Mouse (Mus musculus) midbrain, embryonic 16.5 days (tissue): ENCODE measurements around the gene Lce1h. TPM values are rescaled to one million over a fixed set of nuclear protein-coding genes. Genes with fewer than 3 reads are reported as not detected.

Experiments used
- ATAC-seq: fragments of 200-750 bp; cut with Nextera tagmentation; 2 replicates; pipeline ENCODE4 v1.8.0; 2017; ENCODE audit warnings: moderate TSS enrichment
- H3K27ac ChIP-seq: fragments of 300-500 bp; sonication (generic); 2 replicates; pipeline ENCODE4 v1.5.1; 2014; ENCODE audit warnings: mild to moderate bottlenecking, low read length, mixed read lengths
- H3K27me3 ChIP-seq: fragments of 300-500 bp; sonication (generic); 2 replicates; pipeline ENCODE4 v1.6.1; 2014; ENCODE audit warnings: low read depth, low read length, mixed read lengths; ENCODE audit not compliant: control insufficient read depth, insufficient read depth
- H3K36me3 ChIP-seq: fragments of 300-500 bp; sonication (generic); 2 replicates; pipeline ENCODE4 v1.6.1; 2014; ENCODE audit warnings: mild to moderate bottlenecking, low read length, moderate library complexity, mixed read lengths; ENCODE audit not compliant: control insufficient read depth, insufficient read depth
- H3K4me1 ChIP-seq: fragments of 300-500 bp; sonication (generic); 2 replicates; pipeline ENCODE4 v1.6.1; 2014; ENCODE audit warnings: mild to moderate bottlenecking, low read length, mixed read lengths; ENCODE audit not compliant: control insufficient read depth, insufficient read depth
- H3K4me2 ChIP-seq: fragments of 300-500 bp; sonication (generic); 2 replicates; pipeline ENCODE4 v1.6.1; 2014; ENCODE audit warnings: mild to moderate bottlenecking, low read length, mixed read lengths
- H3K4me3 ChIP-seq: fragments of 300-500 bp; sonication (generic); 2 replicates; pipeline ENCODE4 v1.5.1; 2014; ENCODE audit warnings: low read depth, mild to moderate bottlenecking, low read length, moderate library complexity, mixed read lengths
- H3K9ac ChIP-seq: fragments of 300-500 bp; sonication (generic); 2 replicates; pipeline ENCODE4 v1.6.1; 2014; ENCODE audit warnings: low read depth, low read length, mixed read lengths
- H3K9me3 ChIP-seq: fragments of 300-500 bp; sonication (generic); replicated peaks from 2 replicates; pipeline ENCODE4 v1.6.1; 2014; ENCODE audit warnings: mild to moderate bottlenecking, low read length, mixed read lengths; ENCODE audit not compliant: control insufficient read depth, poor library complexity, severe bottlenecking
- WGBS: fragments of 180-500 bp; shearing (Covaris S2); extraction: QIAGEN DNeasy Blood & Tissue Kit; methylation state at CpG from one replicate; pipeline ENCODE4 v1.1.7; 2014; 5-methylcytosine and 5-hydroxymethylcytosine counted together
- polyA plus RNA-seq: library from polyadenylated mRNA; unstranded; fragments of >200 nt; fragmentation: Nextera tagmentation; extraction: Ambion mirVana; gene quantifications from 2 replicates; pipeline ENCODE4 v1.2.1, GENCODE M21; 2015

Gene Lce1h
- not detected in 2 replicates for polyA plus RNA-seq

- no peak within 1 kb of the TSS for H3K27ac ChIP-seq
- H3K4me2 ChIP-seq, result no peak within 1 kb of the TSS
- no peak for ATAC-seq
- no peaks in the 10 kb centered on the region for H3K9me3 ChIP-seq
- no peaks in the 10 kb centered on the region for H3K4me1 ChIP-seq
- no peaks in the 10 kb centered on the region for H3K36me3 ChIP-seq
- WGBS, result 95% methylated on average over 1 of the region's 1 CpGs
- H3K9ac ChIP-seq, result no peak within 1 kb of the TSS
- H3K27me3 ChIP-seq, result no peaks in the 10 kb centered on the region
- H3K4me3 ChIP-seq, result no peak within 1 kb of the TSS
These were observed at the start of gene Lce1h for GRCm38 (mm10) chr3:92764965-92765364. TSS of gene Lce1h (minus strand) at chr3:92765065.

DNA sequence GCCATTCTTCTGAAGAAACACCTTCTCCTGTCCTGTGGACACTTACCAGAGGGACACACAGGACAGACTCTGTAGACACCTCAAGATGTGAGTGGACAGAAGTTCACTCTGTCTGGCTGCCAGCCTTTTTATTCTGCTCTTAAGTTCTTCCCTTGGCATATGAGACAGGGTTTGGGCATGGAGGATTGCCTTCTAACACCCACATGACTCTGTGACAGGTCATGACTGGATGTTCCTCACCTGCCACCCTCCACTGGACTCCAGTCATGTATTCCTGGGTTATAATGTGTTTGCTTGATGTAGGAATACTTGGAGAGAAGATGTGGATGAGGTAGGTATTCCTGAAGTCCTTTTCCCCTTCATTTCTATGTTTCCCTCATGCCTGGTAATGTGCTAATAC lies 42.9 kb upstream of the Lce1h start, which contains the start of gene Lce1k:
Lce1k (minus strand) TSS at position 101 of the 400 bp plus-strand sequence.
- no peak for ATAC-seq
- H3K9me3 ChIP-seq, result no peaks in the 10 kb centered on the region
- H3K4me3 ChIP-seq, result no peak within 1 kb of the TSS
- H3K4me1 ChIP-seq, result no peaks in the 10 kb centered on the region
- H3K27ac ChIP-seq, result no peak within 1 kb of the TSS
- no peak within 1 kb of the TSS for H3K4me2 ChIP-seq
- H3K9ac ChIP-seq, result no peak within 1 kb of the TSS
- no peaks in the 10 kb centered on the region for H3K27me3 ChIP-seq
- no peaks in the 10 kb centered on the region for H3K36me3 ChIP-seq

DNA sequence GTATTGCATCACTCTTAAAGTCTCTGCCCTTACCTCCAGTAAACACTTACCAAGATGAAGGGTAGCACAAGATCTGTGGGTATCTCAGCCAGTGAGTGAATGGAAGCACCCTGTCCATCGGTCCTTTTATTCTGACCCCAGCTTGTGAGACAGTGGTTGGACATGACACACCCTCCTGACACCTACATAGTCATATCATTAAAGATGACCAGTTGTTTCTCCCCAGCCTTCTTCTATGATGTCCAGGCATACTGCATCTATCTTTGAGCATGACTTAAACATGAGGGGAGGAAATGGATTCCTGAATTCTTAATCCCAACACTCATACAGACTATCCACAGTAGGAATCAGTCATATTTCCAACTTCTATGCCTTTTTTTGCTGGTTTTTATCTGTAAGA lies 25.5 kb upstream of the Lce1h start, which contains the start of gene Lce1j:
Lce1j (minus strand) TSS at position 101 of the 400 bp plus-strand sequence.
- Histone ChIP-seq H3K27me3 (no peaks in the 10 kb centered on the region), H3K4me3 (no peak within 1 kb of the TSS), H3K9ac (no peak within 1 kb of the TSS), H3K36me3 (no peaks in the 10 kb centered on the region), H3K27ac (no peak within 1 kb of the TSS), H3K4me2 (no peak within 1 kb of the TSS), H3K9me3 (no peaks in the 10 kb centered on the region), H3K4me1 (no peaks in the 10 kb centered on the region)
- ATAC-seq, result no peak
- 92% methylated on average over 1 of the region's 1 CpGs for WGBS

- no peaks in the 10 kb centered on the region for H3K4me1 ChIP-seq
These were observed 13.9 kb upstream of the Lce1h start, which contains the start of gene Lce1i for GRCm38 (mm10) chr3:92778799-92779198. TSS of gene Lce1i (minus strand) at chr3:92778899.

GRCm38 (mm10) chr3:92771573-92771972 lies 6.7 kb upstream of the Lce1h start:
- Histone ChIP-seq H3K4me3 (no peak overlapping the region), H3K27ac (no peak overlapping the region), H3K9ac (no peak overlapping the region), H3K36me3 (no peaks in the 10 kb centered on the region), H3K4me2 (no peak overlapping the region), H3K9me3 (no peaks in the 10 kb centered on the region), H3K27me3 (no peaks in the 10 kb centered on the region), H3K4me1 (no peaks in the 10 kb centered on the region)
- no peak for ATAC-seq
- 23% methylated on average over 3 of the region's 3 CpGs for WGBS

More at GRCm38 (mm10) chr3:92778799-92779198, 13.9 kb upstream of the Lce1h start, which contains the start of gene Lce1i:
- H3K9me3 ChIP-seq, result no peaks in the 10 kb centered on the region
- H3K4me3 ChIP-seq, result no peak within 1 kb of the TSS
- WGBS, result 83% methylated on average over 1 of the region's 1 CpGs
- no peak within 1 kb of the TSS for H3K4me2 ChIP-seq
- no peak for ATAC-seq
- H3K27me3 ChIP-seq, result no peaks in the 10 kb centered on the region
- H3K27ac ChIP-seq, result no peak within 1 kb of the TSS
- no peak within 1 kb of the TSS for H3K9ac ChIP-seq
- no peaks in the 10 kb centered on the region for H3K36me3 ChIP-seq

DNA sequence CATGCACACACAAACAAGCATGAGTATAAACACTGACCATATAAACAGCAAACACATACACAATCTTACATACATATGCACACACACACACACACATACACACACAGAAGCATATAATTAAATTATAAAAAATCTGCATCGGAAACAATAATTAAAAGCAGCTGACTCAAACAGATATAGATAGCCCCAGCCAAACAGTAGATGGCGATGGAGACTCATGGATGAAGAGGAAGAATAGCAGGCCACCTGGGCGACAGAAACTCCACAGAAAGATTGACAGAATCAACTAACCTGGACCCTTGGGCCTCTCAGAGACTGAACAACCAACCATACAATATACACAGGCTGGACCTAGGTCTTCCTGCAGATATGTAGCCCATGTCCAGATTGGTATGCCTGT lies 11.7 kb downstream of the Lce1h start:
- Histone ChIP-seq H3K9ac (no peak overlapping the region), H3K27ac (no peak overlapping the region), H3K4me3 (no peak overlapping the region), H3K4me2 (no peak overlapping the region), H3K9me3 (no peaks in the 10 kb centered on the region), H3K27me3 (no peaks in the 10 kb centered on the region), H3K4me1 (no peaks in the 10 kb centered on the region), H3K36me3 (no peaks in the 10 kb centered on the region)
- 39% methylated on average over 3 of the region's 3 CpGs for WGBS
- no peak for ATAC-seq

- H3K4me1 ChIP-seq, result no peaks in the 10 kb centered on the region
- H3K9ac ChIP-seq, result no peak within 1 kb of the TSS
- ATAC-seq, result no peak
- H3K4me2 ChIP-seq, result no peak within 1 kb of the TSS
- 87% methylated on average over 1 of the region's 1 CpGs for WGBS
- H3K27me3 ChIP-seq, result no peaks in the 10 kb centered on the region
- no peaks in the 10 kb centered on the region for H3K36me3 ChIP-seq
- H3K9me3 ChIP-seq, result no peaks in the 10 kb centered on the region
- H3K27ac ChIP-seq, result no peak within 1 kb of the TSS
- no peak within 1 kb of the TSS for H3K4me3 ChIP-seq
These were observed 12.6 kb downstream of the Lce1h start, which contains the start of gene Lce1g for GRCm38 (mm10) chr3:92752238-92752637. TSS of gene Lce1g (minus strand) at chr3:92752338.

- H3K9me3 ChIP-seq, result no peaks in the 10 kb centered on the region
- no peak for ATAC-seq
- H3K4me3 ChIP-seq, result no peak within 1 kb of the TSS
- WGBS, result 72% methylated on average over 1 of the region's 1 CpGs
- no peak within 1 kb of the TSS for H3K4me2 ChIP-seq
- H3K36me3 ChIP-seq, result no peaks in the 10 kb centered on the region
- H3K9ac ChIP-seq, result no peak within 1 kb of the TSS
- no peaks in the 10 kb centered on the region for H3K4me1 ChIP-seq
- no peak within 1 kb of the TSS for H3K27ac ChIP-seq
- no peaks in the 10 kb centered on the region for H3K27me3 ChIP-seq
These were observed 25.9 kb downstream of the Lce1h start, which contains the start of gene Gm38119 for GRCm38 (mm10) chr3:92738996-92739395. TSS of gene Gm38119 (minus strand) at chr3:92739096.

DNA sequence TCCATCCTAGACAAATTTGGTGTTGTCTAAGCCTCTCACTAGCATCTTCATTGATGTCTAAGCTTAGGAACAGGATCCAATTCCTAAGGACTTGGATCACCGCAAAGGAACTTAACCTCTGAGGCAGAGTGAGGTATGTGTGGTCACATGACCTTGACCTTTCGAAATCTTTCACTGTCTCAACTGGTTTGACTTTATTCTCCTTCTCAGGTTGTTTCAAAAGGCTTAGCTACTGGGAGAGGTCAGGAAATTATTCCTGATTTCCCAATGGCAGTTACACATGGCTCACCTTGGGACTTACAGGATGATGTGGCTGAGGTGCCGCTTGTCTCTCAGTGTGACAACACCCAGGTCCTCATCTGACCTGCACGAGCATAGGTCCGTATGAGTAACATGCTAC lies 42.2 kb downstream of the Lce1h start:
- Histone ChIP-seq H3K27me3 (no peaks in the 10 kb centered on the region), H3K4me2 (no peak overlapping the region), H3K4me3 (no peak overlapping the region), H3K9ac (no peak overlapping the region), H3K9me3 (no peaks in the 10 kb centered on the region), H3K36me3 (no peaks in the 10 kb centered on the region), H3K4me1 (no peaks in the 10 kb centered on the region), H3K27ac (no peak overlapping the region)
- WGBS, result 91% methylated on average over 5 of the region's 5 CpGs
- no peak for ATAC-seq
